ENCODE assay signal across 8 mouse cellular contexts in the genomic region with DNA sequence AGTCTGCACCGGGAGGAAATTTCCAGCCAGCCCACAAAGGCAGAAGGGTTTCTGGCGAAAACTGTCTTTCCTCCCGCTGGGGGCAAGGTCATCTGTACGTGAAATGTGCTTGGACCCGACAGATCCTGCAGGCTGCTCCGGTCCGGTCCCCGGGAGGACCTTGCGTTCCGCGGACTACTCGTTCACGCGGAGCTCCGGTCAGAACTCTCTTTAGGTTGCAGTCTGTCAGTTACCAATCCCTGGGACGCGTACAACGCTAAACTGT. TPM values are rescaled to one million over a fixed set of nuclear protein-coding genes. Genes with fewer than 3 reads are reported as not detected.
DNase-seq lines count a peak whose midpoint lies in the region; ATAC-seq and TF ChIP-seq lines count a peak whose summit lies in the region.

No protein-coding gene starts in this region.

- no peak for ATAC-seq in megakaryocyte, adult 5-6 weeks (ENCODE audit: poor library complexity, severe bottlenecking)
- ATAC-seq in forebrain, embryonic 13.5 days: no peak
- ATAC-seq in limb, embryonic 14.5 days (ENCODE audit: low FRiP score, low read depth): no peak

- peak overlapping the region; percentile 99 for H3K27ac ChIP-seq in forebrain, embryonic 13.5 days
- H3K27ac ChIP-seq in limb, embryonic 14.5 days (replicated peaks; ENCODE audit: low read depth, low read length): peak overlapping the region; percentile 92
- H3K27ac ChIP-seq in small intestine, adult 2 months (ENCODE audit: insufficient read depth, low read depth, low read length): peak overlapping the region; percentile 99

- WGBS in forebrain, embryonic 13.5 days: 0% methylated on average over 18 of the region's 18 CpGs
- 2% methylated on average over 18 of the region's 18 CpGs for WGBS in limb, embryonic 14.5 days
- WGBS in small intestine, adult 2 months: under 1% methylated on average over 18 of the region's 18 CpGs

- H3K27me3 ChIP-seq in megakaryocyte, embryonic 14.5 days (replicated peaks): no peaks in the 10 kb centered on the region
- no peaks in the 10 kb centered on the region for H3K27me3 ChIP-seq in forebrain, embryonic 13.5 days
- no peaks in the 10 kb centered on the region for H3K27me3 ChIP-seq in limb, embryonic 14.5 days (ENCODE audit: control insufficient read depth, insufficient read depth, low read length)
- H3K27me3 ChIP-seq in small intestine, adult 2 months (ENCODE audit: control insufficient read depth, insufficient read depth, low read length): no peaks in the 10 kb centered on the region

- peaks cover 58% of the 10 kb centered on the region for H3K36me3 ChIP-seq in megakaryocyte, embryonic 14.5 days (replicated peaks; ENCODE audit: low read length)
- H3K36me3 ChIP-seq in forebrain, embryonic 13.5 days (ENCODE audit: poor library complexity, severe bottlenecking): peaks cover 49% of the 10 kb centered on the region
- peaks cover 54% of the 10 kb centered on the region for H3K36me3 ChIP-seq in limb, embryonic 14.5 days (ENCODE audit: control insufficient read depth, insufficient read depth, low read length)
- H3K36me3 ChIP-seq in small intestine, adult 2 months (ENCODE audit: control insufficient read depth, insufficient read depth, low read length): peaks cover 31% of the 10 kb centered on the region

- no peak for TF ChIP-seq CTCF in small intestine, adult 2 months (IDR thresholded peaks at IDR 0.05; ENCODE audit: extremely low read depth, insufficient read length, insufficient replicate concordance, low read depth, low read length)

- H3K4me1 ChIP-seq in megakaryocyte, embryonic 14.5 days: peaks cover 62% of the 10 kb centered on the region
- peaks cover 51% of the 10 kb centered on the region for H3K4me1 ChIP-seq in forebrain, embryonic 13.5 days
- H3K4me1 ChIP-seq in limb, embryonic 14.5 days (ENCODE audit: control insufficient read depth, insufficient read depth, low read length): peaks cover 38% of the 10 kb centered on the region
- peaks cover 32% of the 10 kb centered on the region for H3K4me1 ChIP-seq in small intestine, adult 2 months (ENCODE audit: control insufficient read depth, insufficient read depth, insufficient read length, low read length)

- no peak for TF ChIP-seq POLR2A in limb, embryonic 14.5 days (IDR thresholded peaks at IDR 0.05; ENCODE audit: borderline replicate concordance, extremely low read depth, insufficient read depth, insufficient read length)
- no peak for TF ChIP-seq POLR2A in small intestine, adult 2 months (IDR thresholded peaks at IDR 0.05; ENCODE audit: low read depth, low read length)

- peak overlapping the region; percentile 99 for H3K4me3 ChIP-seq in megakaryocyte, embryonic 14.5 days (replicated peaks)
- H3K4me3 ChIP-seq in forebrain, embryonic 13.5 days: peak overlapping the region; percentile 79
- peak overlapping the region; percentile 76 for H3K4me3 ChIP-seq in limb, embryonic 14.5 days (replicated peaks; ENCODE audit: low read length)
- H3K4me3 ChIP-seq in small intestine, adult 2 months (ENCODE audit: low read depth, low read length): peak overlapping the region; percentile 88

- H3K9ac ChIP-seq in forebrain, embryonic 13.5 days: peak overlapping the region; percentile 97
- H3K9ac ChIP-seq in limb, embryonic 14.5 days (ENCODE audit: low read depth, low read length, severe bottlenecking): peak overlapping the region; percentile 81

- peak overlapping the region; percentile 99 for H3K4me2 ChIP-seq in forebrain, embryonic 13.5 days
- H3K4me2 ChIP-seq in limb, embryonic 14.5 days (replicated peaks; ENCODE audit: low read depth, low read length, severe bottlenecking): peak overlapping the region; percentile 81

- H3K9me3 ChIP-seq in megakaryocyte, embryonic 14.5 days: no peaks in the 10 kb centered on the region
- no peaks in the 10 kb centered on the region for H3K9me3 ChIP-seq in forebrain, embryonic 13.5 days (replicated peaks)
- H3K9me3 ChIP-seq in limb, embryonic 14.5 days (ENCODE audit: control insufficient read depth, low read length): no peaks in the 10 kb centered on the region

- DNase-seq in limb, embryonic 14.5 days (ENCODE audit: low spot score): no peak
- no peak for DNase-seq in cerebellum, adult 9-10 months
- DNase-seq in urinary bladder, postnatal 4 days (ENCODE audit: low spot score in 2 of 2): no peak
- no peak for DNase-seq in kidney, postnatal 10 days

RNA-seq across cellular contexts. Expression of a gene that starts 3.5 kb away (rescaled TPM):
- polyA plus RNA-seq in megakaryocyte, embryonic 14.5 days (2012; ENCODE audit: insufficient read depth, low replicate concordance): 44.5 and 45.4 TPM in 2 replicates
- total RNA-seq in megakaryocyte, adult 5-6 weeks (2015): 27.1 and 29.0 TPM in 2 replicates
- 5.0 and 6.7 TPM in 2 replicates for total RNA-seq in megakaryocyte, adult 5-6 weeks (2017)
- polyA plus RNA-seq in forebrain, embryonic 13.5 days (2015; fragmentation: Nextera tagmentation; extraction: Ambion mirVana): 55.4 and 59.3 TPM in 2 replicates
- 23.7 and 27.5 TPM in 2 replicates for polyA plus RNA-seq in limb, embryonic 14.5 days (2012; rRNA removed)
- polyA plus RNA-seq in limb, embryonic 14.5 days (2014; fragmentation: Nextera tagmentation; extraction: Ambion mirVana): 31.4 and 36.4 TPM in 2 replicates
- polyA plus RNA-seq in small intestine, adult 2 months (2012; rRNA removed): 13.5 and 35.4 TPM in 2 replicates

RNA-seq across cellular contexts. Expression of a gene that starts 11.9 kb away (rescaled TPM):
- 0.35 TPM in 1 of 2 replicates, not detected in the other for polyA plus RNA-seq in megakaryocyte, embryonic 14.5 days (2012; ENCODE audit: insufficient read depth, low replicate concordance)
- total RNA-seq in megakaryocyte, adult 5-6 weeks (2015): 0.14 TPM in 1 of 2 replicates, not detected in the other
- total RNA-seq in megakaryocyte, adult 5-6 weeks (2017): 0.18 TPM in 1 of 2 replicates, not detected in the other
- 6.3 and 6.6 TPM in 2 replicates for polyA plus RNA-seq in forebrain, embryonic 13.5 days (2015; fragmentation: Nextera tagmentation; extraction: Ambion mirVana)
- 17.0 and 23.7 TPM in 2 replicates for polyA plus RNA-seq in limb, embryonic 14.5 days (2012; rRNA removed)
- 18.7 and 18.9 TPM in 2 replicates for polyA plus RNA-seq in limb, embryonic 14.5 days (2014; fragmentation: Nextera tagmentation; extraction: Ambion mirVana)
- 11.2 and 16.5 TPM in 2 replicates for polyA plus RNA-seq in small intestine, adult 2 months (2012; rRNA removed)

RNA-seq across cellular contexts. Expression of a gene that starts 14.5 kb away (rescaled TPM):
- 0.25 and 2.4 TPM in 2 replicates for polyA plus RNA-seq in megakaryocyte, embryonic 14.5 days (2012; ENCODE audit: insufficient read depth, low replicate concordance)
- 11.6 and 15.3 TPM in 2 replicates for total RNA-seq in megakaryocyte, adult 5-6 weeks (2015)
- total RNA-seq in megakaryocyte, adult 5-6 weeks (2017): 24.0 and 28.1 TPM in 2 replicates
- 45.9 and 48.6 TPM in 2 replicates for polyA plus RNA-seq in forebrain, embryonic 13.5 days (2015; fragmentation: Nextera tagmentation; extraction: Ambion mirVana)
- polyA plus RNA-seq in limb, embryonic 14.5 days (2012; rRNA removed): 29.5 and 32.7 TPM in 2 replicates
- 22.3 and 27.3 TPM in 2 replicates for polyA plus RNA-seq in limb, embryonic 14.5 days (2014; fragmentation: Nextera tagmentation; extraction: Ambion mirVana)
- 4.3 and 5.3 TPM in 2 replicates for polyA plus RNA-seq in small intestine, adult 2 months (2012; rRNA removed)

RNA-seq across cellular contexts. Expression of a gene that starts 14.7 kb away (rescaled TPM):
- polyA plus RNA-seq in megakaryocyte, embryonic 14.5 days (2012; ENCODE audit: insufficient read depth, low replicate concordance): 33.8 and 159 TPM in 2 replicates
- 90.6 and 105 TPM in 2 replicates for total RNA-seq in megakaryocyte, adult 5-6 weeks (2015)
- total RNA-seq in megakaryocyte, adult 5-6 weeks (2017): 147 and 161 TPM in 2 replicates
- polyA plus RNA-seq in forebrain, embryonic 13.5 days (2015; fragmentation: Nextera tagmentation; extraction: Ambion mirVana): 100.0 and 108 TPM in 2 replicates
- polyA plus RNA-seq in limb, embryonic 14.5 days (2012; rRNA removed): 127 and 131 TPM in 2 replicates
- polyA plus RNA-seq in limb, embryonic 14.5 days (2014; fragmentation: Nextera tagmentation; extraction: Ambion mirVana): 161 and 171 TPM in 2 replicates
- polyA plus RNA-seq in small intestine, adult 2 months (2012; rRNA removed): 129 and 163 TPM in 2 replicates

RNA-seq across cellular contexts. Expression of a gene that starts 40.8 kb away (rescaled TPM):
- 14.5 and 29.7 TPM in 2 replicates for polyA plus RNA-seq in megakaryocyte, embryonic 14.5 days (2012; ENCODE audit: insufficient read depth, low replicate concordance)
- 13.6 and 13.9 TPM in 2 replicates for total RNA-seq in megakaryocyte, adult 5-6 weeks (2015)
- total RNA-seq in megakaryocyte, adult 5-6 weeks (2017): 17.1 and 19.8 TPM in 2 replicates
- 104 and 106 TPM in 2 replicates for polyA plus RNA-seq in forebrain, embryonic 13.5 days (2015; fragmentation: Nextera tagmentation; extraction: Ambion mirVana)
- 425 and 497 TPM in 2 replicates for polyA plus RNA-seq in limb, embryonic 14.5 days (2012; rRNA removed)
- polyA plus RNA-seq in limb, embryonic 14.5 days (2014; fragmentation: Nextera tagmentation; extraction: Ambion mirVana): 97.8 and 113 TPM in 2 replicates
- 86.3 and 240 TPM in 2 replicates for polyA plus RNA-seq in small intestine, adult 2 months (2012; rRNA removed)
